Mouse (Mus musculus): ENCODE measurements around the gene Slc26a6. TPM values are rescaled to one million over a fixed set of nuclear protein-coding genes. Genes with fewer than 3 reads are reported as not detected.

Gene Slc26a6
- polyA plus RNA-seq, 1 experiment from 2014 or later = 13.7 TPM

GRCm38 (mm10) chr9:108815557-108815956 is 37.5 kb upstream of the Slc26a6 start:
- no peak overlapping the region for H3K27ac ChIP-seq (ENCODE audit: low read depth, low read length)
- H3K4me3 ChIP-seq (ENCODE audit: low read depth, low read length) = no peak overlapping the region
- H3K9ac ChIP-seq (ENCODE audit: low read depth, low read length) = no peak overlapping the region
- H3K36me3 ChIP-seq (ENCODE audit: control insufficient read depth, insufficient read depth, low read length) = no peaks in the 10 kb centered on the region; the same call in 1 of the 2 replicates
- H3K4me1 ChIP-seq (replicated peaks; ENCODE audit: control insufficient read depth, insufficient read depth, low read length) = no peaks in the 10 kb centered on the region
- WGBS = 86% methylated on average over 7 of the region's 7 CpGs
- no peaks in the 10 kb centered on the region for H3K9me3 ChIP-seq (ENCODE audit: control insufficient read depth, low read length)
- DNase-seq (ENCODE audit: low spot score) = no peak
- H3K27me3 ChIP-seq (ENCODE audit: control insufficient read depth, insufficient read depth, low read length) = 0 out of 2 replicates have a peak, but pooled peaks cover 2% of the 10 kb centered on the region
- ATAC-seq (ENCODE audit: low FRiP score) = no peak
- no peak overlapping the region for H3K4me2 ChIP-seq (replicated peaks; ENCODE audit: low read depth, low read length)

- 0 out of 2 replicates have a peak, but pooled peaks cover 2% of the 10 kb centered on the region for H3K27me3 ChIP-seq (ENCODE audit: control insufficient read depth, insufficient read depth, low read length)
- H3K9me3 ChIP-seq (ENCODE audit: control insufficient read depth, low read length) = no peaks in the 10 kb centered on the region
- H3K36me3 ChIP-seq (ENCODE audit: control insufficient read depth, insufficient read depth, low read length) = no peaks in the 10 kb centered on the region; the same call in 1 of the 2 replicates
- ATAC-seq (ENCODE audit: low FRiP score) = no peak
- no peak overlapping the region for H3K9ac ChIP-seq (ENCODE audit: low read depth, low read length)
- 63% methylated on average over 3 of the region's 3 CpGs for WGBS
- no peaks in the 10 kb centered on the region for H3K4me1 ChIP-seq (replicated peaks; ENCODE audit: control insufficient read depth, insufficient read depth, low read length)
- H3K4me2 ChIP-seq (replicated peaks; ENCODE audit: low read depth, low read length) = no peak overlapping the region
- H3K27ac ChIP-seq (ENCODE audit: low read depth, low read length) = no peak overlapping the region
- peak; percentile 72 for DNase-seq (ENCODE audit: low spot score)
- H3K4me3 ChIP-seq (ENCODE audit: low read depth, low read length) = no peak overlapping the region
Measured at GRCm38 (mm10) chr9:108819495-108819894, 33.6 kb upstream of the Slc26a6 start.

- no peaks in the 10 kb centered on the region for H3K36me3 ChIP-seq (ENCODE audit: control insufficient read depth, insufficient read depth, low read length)
- peaks cover 6% of the 10 kb centered on the region; the same call in 1 of the 2 replicates for H3K27me3 ChIP-seq (ENCODE audit: control insufficient read depth, insufficient read depth, low read length)
- no peaks in the 10 kb centered on the region for H3K4me1 ChIP-seq (replicated peaks; ENCODE audit: control insufficient read depth, insufficient read depth, low read length)
- no peaks in the 10 kb centered on the region for H3K9me3 ChIP-seq (ENCODE audit: control insufficient read depth, low read length)
- WGBS = 68% methylated on average over 5 of the region's 5 CpGs
- H3K27ac ChIP-seq (ENCODE audit: low read depth, low read length) = no peak overlapping the region
- no peak overlapping the region for H3K9ac ChIP-seq (ENCODE audit: low read depth, low read length)
- H3K4me2 ChIP-seq (replicated peaks; ENCODE audit: low read depth, low read length) = no peak overlapping the region
- DNase-seq (ENCODE audit: low spot score) = no peak
- ATAC-seq (ENCODE audit: low FRiP score) = no peak
- no peak overlapping the region for H3K4me3 ChIP-seq (ENCODE audit: low read depth, low read length)
Measured at GRCm38 (mm10) chr9:108820077-108820476, 33.0 kb upstream of the Slc26a6 start.

GRCm38 (mm10) chr9:108824144-108824685 is 28.9 kb upstream of the Slc26a6 start:
- peak overlapping the region; percentile 32 for H3K9ac ChIP-seq (ENCODE audit: low read depth, low read length)
- H3K27ac ChIP-seq (ENCODE audit: low read depth, low read length) = 0 out of 2 replicates have a peak overlapping the region, but pooled peaks have one; percentile 2
- peak overlapping the region; percentile 56 for H3K4me3 ChIP-seq (ENCODE audit: low read depth, low read length)
- ATAC-seq (ENCODE audit: low FRiP score) (no peak), DNase-seq (ENCODE audit: low spot score) (peak; percentile 55)
- no peaks in the 10 kb centered on the region for H3K36me3 ChIP-seq (ENCODE audit: control insufficient read depth, insufficient read depth, low read length)
- peaks cover 11% of the 10 kb centered on the region for H3K4me1 ChIP-seq (replicated peaks; ENCODE audit: control insufficient read depth, insufficient read depth, low read length)
- H3K9me3 ChIP-seq (ENCODE audit: control insufficient read depth, low read length) = no peaks in the 10 kb centered on the region
- 3% methylated on average over 25 of the region's 25 CpGs for WGBS
- peaks cover 21% of the 10 kb centered on the region for H3K27me3 ChIP-seq (ENCODE audit: control insufficient read depth, insufficient read depth, low read length)
- H3K4me2 ChIP-seq (replicated peaks; ENCODE audit: low read depth, low read length) = peak overlapping the region; percentile 66

GRCm38 (mm10) chr9:108824755-108825413 is 28.2 kb upstream of the Slc26a6 start:
- peak; percentile 87 for DNase-seq (ENCODE audit: low spot score)
- Histone ChIP-seq H3K9me3 (ENCODE audit: control insufficient read depth, low read length) (no peaks in the 10 kb centered on the region), H3K4me3 (ENCODE audit: low read depth, low read length) (peak overlapping the region; percentile 56), H3K4me1 (replicated peaks; ENCODE audit: control insufficient read depth, insufficient read depth, low read length) (peaks cover 11% of the 10 kb centered on the region), H3K9ac (ENCODE audit: low read depth, low read length) (peak overlapping the region; percentile 32), H3K4me2 (replicated peaks; ENCODE audit: low read depth, low read length) (peak overlapping the region; percentile 66), H3K27me3 (ENCODE audit: control insufficient read depth, insufficient read depth, low read length) (peaks cover 21% of the 10 kb centered on the region), H3K36me3 (ENCODE audit: control insufficient read depth, insufficient read depth, low read length) (no peaks in the 10 kb centered on the region), H3K27ac (ENCODE audit: low read depth, low read length) (peak overlapping the region; percentile 54; the same call in 1 of the 2 replicates)
- 1% methylated on average over 31 of the region's 31 CpGs for WGBS
- peak; percentile 88 for ATAC-seq (ENCODE audit: low FRiP score)

- Histone ChIP-seq H3K4me1 (replicated peaks; ENCODE audit: control insufficient read depth, insufficient read depth, low read length) (peaks cover 11% of the 10 kb centered on the region), H3K9ac (ENCODE audit: low read depth, low read length) (peak within 1 kb of the TSS; percentile 70), H3K4me3 (ENCODE audit: low read depth, low read length) (peak within 1 kb of the TSS; percentile 56), H3K9me3 (ENCODE audit: control insufficient read depth, low read length) (no peaks in the 10 kb centered on the region), H3K36me3 (ENCODE audit: control insufficient read depth, insufficient read depth, low read length) (no peaks in the 10 kb centered on the region), H3K4me2 (replicated peaks; ENCODE audit: low read depth, low read length) (peak within 1 kb of the TSS; percentile 66), H3K27ac (ENCODE audit: low read depth, low read length) (peak within 1 kb of the TSS; percentile 54), H3K27me3 (ENCODE audit: control insufficient read depth, insufficient read depth, low read length) (peaks cover 24% of the 10 kb centered on the region)
- WGBS = 1% methylated on average over 57 of the region's 70 CpGs
- ATAC-seq (ENCODE audit: low FRiP score) (peak; percentile 64), DNase-seq (ENCODE audit: low spot score) (peak; percentile 90)
Measured at GRCm38 (mm10) chr9:108825820-108826699, 27.0 kb upstream of the Slc26a6 start, which contains the start of gene Celsr3. Celsr3 (plus strand) TSS chr9:108826320.

- Histone ChIP-seq H3K4me3 (ENCODE audit: low read depth, low read length) (peak overlapping the region; percentile 56), H3K36me3 (ENCODE audit: control insufficient read depth, insufficient read depth, low read length) (no peaks in the 10 kb centered on the region), H3K4me1 (replicated peaks; ENCODE audit: control insufficient read depth, insufficient read depth, low read length) (peaks cover 13% of the 10 kb centered on the region), H3K9me3 (ENCODE audit: control insufficient read depth, low read length) (no peaks in the 10 kb centered on the region), H3K27me3 (ENCODE audit: control insufficient read depth, insufficient read depth, low read length) (peaks cover 31% of the 10 kb centered on the region), H3K4me2 (replicated peaks; ENCODE audit: low read depth, low read length) (peak overlapping the region; percentile 66), H3K9ac (ENCODE audit: low read depth, low read length) (peak overlapping the region; percentile 70), H3K27ac (ENCODE audit: low read depth, low read length) (peak overlapping the region; percentile 30)
- no peak for ATAC-seq (ENCODE audit: low FRiP score)
- DNase-seq (ENCODE audit: low spot score) = peak; percentile 87
- WGBS = 2% methylated on average over 39 of the region's 39 CpGs
Measured at GRCm38 (mm10) chr9:108826700-108827340, 26.3 kb upstream of the Slc26a6 start.

GRCm38 (mm10) chr9:108827454-108827853 is 25.6 kb upstream of the Slc26a6 start:
- Histone ChIP-seq H3K4me3 (ENCODE audit: low read depth, low read length) (peak overlapping the region; percentile 56), H3K9me3 (ENCODE audit: control insufficient read depth, low read length) (no peaks in the 10 kb centered on the region), H3K27ac (ENCODE audit: low read depth, low read length) (peak overlapping the region; percentile 30; the same call in 1 of the 2 replicates), H3K4me1 (replicated peaks; ENCODE audit: control insufficient read depth, insufficient read depth, low read length) (peaks cover 17% of the 10 kb centered on the region), H3K36me3 (ENCODE audit: control insufficient read depth, insufficient read depth, low read length) (no peaks in the 10 kb centered on the region), H3K9ac (ENCODE audit: low read depth, low read length) (peak overlapping the region; percentile 70; the same call in 1 of the 2 replicates), H3K4me2 (replicated peaks; ENCODE audit: low read depth, low read length) (peak overlapping the region; percentile 66), H3K27me3 (ENCODE audit: control insufficient read depth, insufficient read depth, low read length) (peaks cover 35% of the 10 kb centered on the region)
- ATAC-seq (ENCODE audit: low FRiP score) (no peak), DNase-seq (ENCODE audit: low spot score) (no peak)
- WGBS = 17% methylated on average over 34 of the region's 34 CpGs
